Mouse (Mus musculus) C2C12 (cell line): ENCODE data around the gene Mon2. TPM values are rescaled to one million over a fixed set of nuclear protein-coding genes. Genes with fewer than 3 reads are reported as not detected.

Source experiments
- H3K27me3 ChIP-seq: one replicate; pipeline ENCODE4 v1.6.1; 2011; ENCODE audit not compliant: control insufficient read depth, insufficient read depth, insufficient read length
- H3K36me3 ChIP-seq: one replicate; pipeline ENCODE4 v1.6.1; 2011; ENCODE audit not compliant: control insufficient read depth, insufficient read depth
- H3K4me3 ChIP-seq: one replicate; pipeline ENCODE4 v1.5.1; 2011; ENCODE audit warnings: mild to moderate bottlenecking, control low read depth; ENCODE audit not compliant: poor library complexity, insufficient read depth, severe bottlenecking
- H3K79me2 ChIP-seq: one replicate; pipeline ENCODE4 v1.6.1; 2011; ENCODE audit not compliant: control insufficient read depth, insufficient read depth
- H3K79me3 ChIP-seq: one replicate; pipeline ENCODE4 v1.6.1; 2011; ENCODE audit warnings: low read depth, control low read depth
- H3ac ChIP-seq: one replicate; pipeline ENCODE3; 2011; ENCODE audit warnings: low read depth; ENCODE audit not compliant: control insufficient read depth, insufficient read length
- CEBPB ChIP-seq: IDR thresholded peaks from one replicate; pipeline ENCODE4 v1.6.1; 2011; ENCODE audit warnings: low read depth, mild to moderate bottlenecking, control low read depth, moderate library complexity
- CTCF ChIP-seq: IDR thresholded peaks from one replicate; pipeline ENCODE4 v1.5.1; 2011; ENCODE audit not compliant: control insufficient read depth, insufficient read depth, insufficient read length
- FOSL1 ChIP-seq: IDR thresholded peaks from one replicate; pipeline ENCODE4 v1.8.0; 2011; ENCODE audit warnings: mild to moderate bottlenecking, low read length; ENCODE audit not compliant: poor library complexity, insufficient read depth, severe bottlenecking
- MAX ChIP-seq: IDR thresholded peaks from one replicate; pipeline ENCODE4 v1.6.1; 2011; ENCODE audit warnings: mild to moderate bottlenecking, control low read depth
- MYOD1 ChIP-seq: IDR thresholded peaks from one replicate; pipeline ENCODE4 v1.6.1; 2011; ENCODE audit warnings: low read depth; ENCODE audit not compliant: control insufficient read depth, insufficient read length
- MYOG ChIP-seq: IDR thresholded peaks from one replicate; pipeline ENCODE4 v1.6.1; 2011; ENCODE audit not compliant: control insufficient read depth, insufficient read length; ENCODE audit errors: extremely low read depth
- USF1 ChIP-seq: IDR thresholded peaks from one replicate; pipeline ENCODE4 v1.6.1; 2011; ENCODE audit warnings: low read depth, mild to moderate bottlenecking, control low read depth, moderate library complexity
- microRNA-seq: library from miRNA; unstranded; fragments of <30 nt; microRNA quantifications from one replicate; pipeline ENCODE4, GENCODE M21; 2019; ENCODE audit warnings: borderline microRNAs expressed
- polyA plus RNA-seq: library from polyadenylated mRNA; unstranded; fragments of >200 nt; fragmentation: generic; extraction: Trizol; gene quantifications from one replicate; pipeline ENCODE4 v1.2.1, GENCODE M21; 2012; ENCODE audit warnings: missing spikeins

Mon2 gene
- polyA plus RNA-seq, 1 experiment = 27.4 TPM

DNA sequence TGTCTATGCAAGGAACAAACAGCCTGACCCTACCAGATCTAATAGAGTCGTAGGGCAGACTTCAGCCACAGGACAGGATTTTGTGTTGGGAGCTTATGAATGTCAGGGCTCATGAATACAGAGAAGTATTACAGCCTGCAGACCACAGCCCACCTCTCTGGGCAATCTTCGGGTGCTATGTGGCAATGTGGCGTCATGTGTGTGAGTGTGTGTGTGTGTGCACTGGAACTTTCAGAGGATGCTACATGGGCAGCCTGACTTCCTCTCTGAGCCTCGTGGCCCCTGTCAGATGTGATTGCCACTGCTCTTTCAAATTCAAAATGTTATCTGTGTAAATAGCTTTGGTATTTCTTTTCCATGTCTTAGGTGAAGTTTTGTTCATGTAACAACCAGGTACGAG, 131.4 kb downstream of the Mon2 start:
- Histone ChIP-seq H3ac (no peak overlapping the region), H3K4me3 (no peak overlapping the region), H3K79me2 (no peaks in the 10 kb centered on the region), H3K36me3 (no peaks in the 10 kb centered on the region), H3K79me3 (no peaks in the 10 kb centered on the region), H3K27me3 (no peaks in the 10 kb centered on the region)
- TF ChIP-seq CTCF (no peak), CEBPB (no peak), MYOG (no peak), FOSL1 (no peak), MAX (no peak), USF1 (no peak), MYOD1 (no peak)

DNA sequence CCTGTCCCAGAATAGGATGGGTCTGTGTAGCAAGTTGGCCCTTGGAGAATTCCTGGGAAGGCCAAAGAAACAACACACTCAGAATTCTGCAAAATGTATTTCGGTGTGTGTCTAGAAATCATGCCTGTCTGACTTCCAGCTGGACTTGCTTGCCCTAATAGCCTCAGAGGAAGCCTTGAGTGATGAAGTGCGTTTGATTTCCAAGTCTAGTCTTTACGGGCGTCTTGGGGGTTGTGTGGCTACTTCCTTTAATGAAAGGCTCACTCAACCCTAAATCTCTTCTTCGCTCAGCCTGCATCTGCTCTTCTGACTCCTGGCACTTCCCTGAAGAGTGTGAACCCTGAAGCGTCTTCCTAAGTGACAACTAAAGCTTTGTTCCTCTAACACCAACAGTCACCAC, 132.5 kb downstream of the Mon2 start:
- H3K36me3 ChIP-seq = no peaks in the 10 kb centered on the region
- no peaks in the 10 kb centered on the region for H3K79me2 ChIP-seq
- TF ChIP-seq MYOG = no peak
- no peak for TF ChIP-seq CTCF
- TF ChIP-seq MAX = no peak
- no peak for TF ChIP-seq MYOD1
- TF ChIP-seq USF1 = no peak
- TF ChIP-seq FOSL1 = no peak
- TF ChIP-seq CEBPB = no peak
- H3K4me3 ChIP-seq = no peak overlapping the region
- no peaks in the 10 kb centered on the region for H3K79me3 ChIP-seq
- H3K27me3 ChIP-seq = no peaks in the 10 kb centered on the region
- H3ac ChIP-seq = no peak overlapping the region

DNA sequence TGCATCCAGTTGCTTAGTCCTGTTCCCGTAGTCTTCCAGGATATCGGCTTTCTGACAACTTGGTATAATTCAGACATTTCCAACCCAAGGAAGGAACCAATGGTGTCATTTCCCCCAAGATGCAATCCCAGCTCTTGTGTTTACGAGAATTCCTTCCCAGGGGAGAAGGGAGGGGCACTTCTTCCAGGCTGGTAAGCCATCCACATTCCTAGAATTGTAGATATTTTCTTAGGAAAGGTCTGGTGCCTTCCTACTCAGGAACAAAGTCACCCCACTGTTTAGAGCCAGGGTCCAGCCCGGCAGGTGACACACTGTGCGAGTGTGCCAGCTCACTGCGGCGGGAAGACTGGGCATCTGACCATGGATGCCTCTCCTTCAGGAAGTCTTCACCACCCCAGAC, 133.5 kb downstream of the Mon2 start:
- TF ChIP-seq MYOG = no peak
- no peak for TF ChIP-seq MYOD1
- TF ChIP-seq CTCF = no peak
- TF ChIP-seq CEBPB = no peak
- TF ChIP-seq MAX = no peak
- TF ChIP-seq USF1 = no peak
- Histone ChIP-seq H3K36me3 (no peaks in the 10 kb centered on the region), H3K79me2 (no peaks in the 10 kb centered on the region), H3K27me3 (no peaks in the 10 kb centered on the region), H3K79me3 (no peaks in the 10 kb centered on the region), H3ac (no peak overlapping the region), H3K4me3 (no peak overlapping the region)

Small RNAs within 50 kb of the gene (microRNA-seq; reads per million reads assigned to microRNA genes)
- 73,344 reads per million, percentile 100 among the genes with 10 or more reads in this experiment for gene Mirlet7i

Other genes starting within 250 kb of the Mon2 start
- 20.1 TPM for gene Usp15, start 120.5 kb upstream of the Mon2 start, polyA plus RNA-seq
- gene Fam19a2, start 187.5 kb upstream of the Mon2 start, polyA plus RNA-seq = 0.04 TPM